Mouse (Mus musculus) ES-E14 (cell line): ENCODE measurements around the gene Bmx. TPM values are rescaled to one million over a fixed set of nuclear protein-coding genes. Genes with fewer than 3 reads are reported as not detected.

Experiments
- DNase-seq: peaks from one replicate; pipeline ENCODE4 v3.0.0-alpha.2; 2013; ENCODE audit warnings: low read depth, low spot score
- H3K27ac ChIP-seq: 2 replicates; pipeline ENCODE4 v1.5.1; 2012; ENCODE audit warnings: low read depth, mild to moderate bottlenecking, low read length, moderate library complexity, mixed read lengths; ENCODE audit not compliant: poor library complexity, insufficient read depth, severe bottlenecking
- H3K36me3 ChIP-seq: 2 replicates; pipeline ENCODE4 v1.6.1; 2012; ENCODE audit warnings: mild to moderate bottlenecking, low read length, moderate library complexity, mixed read lengths; ENCODE audit not compliant: control insufficient read depth, poor library complexity, insufficient read depth, severe bottlenecking
- H3K4me1 ChIP-seq, 2 experiments: fragments of 150-350 bp in 1 of 2; sonication (generic) in 1 of 2; 2 replicates each; pipeline ENCODE4 v1.6.1; 2012; ENCODE audit warnings: low read length in 2 of 2, mild to moderate bottlenecking in 1 of 2, mixed read lengths in 1 of 2; ENCODE audit not compliant: control insufficient read depth in 2 of 2, insufficient read depth in 2 of 2, poor library complexity in 1 of 2
- H3K4me3 ChIP-seq, 2 experiments: fragments of 150-350 bp in 1 of 2; sonication (generic) in 1 of 2; 2 replicates each; pipeline ENCODE4 v1.5.1; 2012; ENCODE audit warnings: low read length in 2 of 2, low read depth in 1 of 2, mild to moderate bottlenecking in 1 of 2, mixed read lengths in 1 of 2; ENCODE audit not compliant: insufficient read depth in 1 of 2, poor library complexity in 1 of 2, severe bottlenecking in 1 of 2
- H3K9ac ChIP-seq: 2 replicates; pipeline ENCODE4 v1.6.1; 2012; ENCODE audit warnings: low read depth, mild to moderate bottlenecking, low read length, mixed read lengths; ENCODE audit not compliant: poor library complexity, insufficient read depth, severe bottlenecking
- H3K9me3 ChIP-seq: fragments of 150-350 bp; sonication (generic); 2 replicates; pipeline ENCODE4 v1.6.1; 2012; ENCODE audit warnings: low read depth, mild to moderate bottlenecking, low read length; ENCODE audit not compliant: control insufficient read depth, insufficient read depth
- CHD2 ChIP-seq: IDR thresholded peaks from 2 replicates; pipeline ENCODE4 v1.6.1; 2014; ENCODE audit warnings: mild to moderate bottlenecking, low read depth, low read length, inconsistent platforms
- HCFC1 ChIP-seq: IDR thresholded peaks from 2 replicates; pipeline ENCODE4 v1.6.1; 2012; ENCODE audit warnings: low read length, inconsistent platforms, borderline replicate concordance; ENCODE audit not compliant: insufficient read depth
- MAFK ChIP-seq: IDR thresholded peaks from 2 replicates; pipeline ENCODE4 v1.6.1; 2014; ENCODE audit warnings: mild to moderate bottlenecking, low read depth, low read length, inconsistent platforms; ENCODE audit not compliant: insufficient read depth
- ZC3H11A ChIP-seq: IDR thresholded peaks from 2 replicates; pipeline ENCODE4 v1.6.1; 2012; ENCODE audit warnings: low read depth, mild to moderate bottlenecking, inconsistent platforms, low read length, borderline replicate concordance
- ZNF384 ChIP-seq: IDR thresholded peaks from 2 replicates; pipeline ENCODE4 v1.6.1; 2012; ENCODE audit warnings: low read depth, low read length, inconsistent platforms
- in situ Hi-C, 2 experiments: fragments of 600-800 bp; cut with MboI; formaldehyde crosslinking; loops; one replicate each; pipeline ENCODE4 v1.15.1; 2025; ENCODE audit warnings: low sequenced_read_pairs in 2 of 2, inconsistent platforms in 1 of 2; ENCODE audit not compliant: unreplicated experiment in 2 of 2
- total RNA-seq: library from RNA; depleted of rRNA; stranded (reverse); fragments of 300-350 nt; gene quantifications from 2 replicates; pipeline ENCODE4 v1.2.3, GENCODE M21; 2012; rRNA removed

Bmx gene
- not detected in 2 replicates for total RNA-seq

DNA sequence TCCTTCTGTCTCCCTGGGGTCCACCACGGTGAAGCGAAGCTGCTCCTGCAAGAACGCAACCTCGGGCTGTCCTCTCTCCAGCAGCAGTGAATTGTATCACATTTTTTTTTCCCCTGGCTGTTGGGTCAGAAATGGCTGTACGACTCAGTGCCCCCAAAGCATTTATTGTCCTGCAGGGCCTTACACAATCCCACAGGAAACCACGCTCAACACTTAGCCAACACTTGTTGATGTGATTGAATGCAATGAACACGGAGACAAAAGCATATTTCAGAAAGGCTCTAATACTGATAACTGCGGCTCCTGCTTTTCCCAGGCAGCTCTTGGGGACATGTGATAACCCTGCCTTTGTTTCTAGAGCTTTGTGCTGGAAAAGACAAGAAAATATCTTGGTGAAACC is at the start of gene Bmx:
TSS of gene Bmx (minus strand) at position 137 of the 400 bp plus-strand sequence.
- Histone ChIP-seq H3K4me1 (peaks cover 0 to 3% of the 10 kb centered on the region in 2 experiments; a peak in 1 of 4 replicates), H3K4me3 (no peak within 1 kb of the TSS), H3K9me3 (no peaks in the 10 kb centered on the region), H3K9ac (no peak within 1 kb of the TSS), H3K36me3 (no peaks in the 10 kb centered on the region), H3K27ac (no peak within 1 kb of the TSS)
- DNase-seq: no peak
- no peak for TF ChIP-seq ZNF384
- TF ChIP-seq HCFC1: no peak
- no peak for TF ChIP-seq MAFK
- TF ChIP-seq CHD2: no peak
- TF ChIP-seq ZC3H11A: no peak
- in situ Hi-C loops: no loop called here

DNA sequence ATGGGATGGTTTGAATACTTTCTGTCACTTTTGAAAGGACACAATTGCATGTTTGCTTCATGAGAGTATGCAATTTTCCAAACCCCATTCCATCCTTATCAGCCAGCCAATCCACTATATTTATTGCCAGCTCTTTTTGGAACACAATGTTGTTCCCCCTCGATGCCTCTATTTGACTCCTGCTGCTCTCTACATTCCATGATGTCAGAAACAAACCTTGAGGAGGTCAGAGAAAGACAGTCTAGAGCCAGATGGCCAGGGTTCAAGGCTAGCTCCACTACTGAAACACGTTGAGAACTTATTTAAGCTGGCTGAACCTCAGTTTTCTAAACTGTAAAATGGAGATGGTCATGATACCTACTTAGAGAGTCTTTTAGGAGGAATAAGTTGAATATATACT is 48.3 kb upstream of the Bmx start:
- no peak for DNase-seq
- TF ChIP-seq CHD2 (no peak), ZNF384 (no peak), ZC3H11A (no peak), MAFK (no peak)
- Histone ChIP-seq H3K4me1 (no peaks in the 10 kb centered on the region), H3K9ac (no peak overlapping the region), H3K4me3 (no peak overlapping the region), H3K36me3 (no peaks in the 10 kb centered on the region), H3K9me3 (no peaks in the 10 kb centered on the region), H3K27ac (no peak overlapping the region)
- in situ Hi-C loops: no loop called here

DNA sequence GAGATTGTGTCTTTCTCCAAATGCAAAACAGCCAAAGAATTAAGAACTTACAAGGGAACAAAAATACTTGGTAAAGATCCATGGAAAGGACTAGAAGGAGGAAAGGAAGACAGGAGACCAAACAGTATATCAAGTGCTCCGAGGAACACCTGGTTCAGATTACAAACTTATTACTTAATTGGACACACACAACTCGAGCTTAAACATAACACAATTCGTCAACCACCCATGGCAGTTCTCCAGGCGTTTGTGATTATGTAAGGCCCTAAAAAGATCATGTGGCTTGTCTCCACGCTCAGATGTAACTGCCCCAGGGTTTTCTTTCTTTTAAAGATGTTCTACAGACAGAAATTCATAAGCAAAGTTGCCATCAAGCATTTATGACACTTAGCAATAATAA is 33.2 kb upstream of the Bmx start:
- Histone ChIP-seq H3K36me3 (no peaks in the 10 kb centered on the region), H3K9me3 (no peaks in the 10 kb centered on the region), H3K27ac (no peak overlapping the region), H3K4me3 (no peak overlapping the region), H3K9ac (no peak overlapping the region), H3K4me1 (no peaks in the 10 kb centered on the region)
- DNase-seq: no peak
- in situ Hi-C loops: no loop called here
- TF ChIP-seq CHD2 (no peak), ZC3H11A (no peak), MAFK (no peak), HCFC1 (no peak)

DNA sequence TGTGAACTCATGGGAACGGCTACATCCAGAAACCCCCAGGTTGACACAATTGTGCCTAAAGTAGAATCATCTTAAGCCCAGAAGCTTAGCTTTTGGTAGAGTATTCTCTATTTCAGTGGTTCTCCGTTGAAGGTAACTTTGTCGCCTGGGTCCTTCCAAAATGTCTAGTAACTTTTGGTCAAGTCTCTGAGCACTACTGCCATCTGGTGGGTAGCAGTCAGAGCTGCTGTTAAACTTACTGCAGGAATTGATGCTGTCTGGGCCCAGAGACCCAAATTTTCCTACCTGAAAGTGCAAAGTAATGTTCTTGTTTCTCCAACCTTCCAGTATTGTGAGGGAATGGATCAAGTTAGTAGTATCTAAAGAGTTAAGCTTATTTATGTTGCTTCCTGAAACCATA is 29.1 kb upstream of the Bmx start:
- no peaks in the 10 kb centered on the region for H3K36me3 ChIP-seq
- no peak overlapping the region for H3K27ac ChIP-seq
- no peak for TF ChIP-seq CHD2
- TF ChIP-seq MAFK: no peak
- no peak for TF ChIP-seq ZNF384
- no peak for TF ChIP-seq ZC3H11A
- no peak for TF ChIP-seq HCFC1
- no peak overlapping the region for H3K9ac ChIP-seq
- in situ Hi-C loops: no loop called here
- no peaks in the 10 kb centered on the region for H3K9me3 ChIP-seq
- no peaks in the 10 kb centered on the region for H3K4me1 ChIP-seq
- H3K4me3 ChIP-seq: no peak overlapping the region
- no peak for DNase-seq

DNA sequence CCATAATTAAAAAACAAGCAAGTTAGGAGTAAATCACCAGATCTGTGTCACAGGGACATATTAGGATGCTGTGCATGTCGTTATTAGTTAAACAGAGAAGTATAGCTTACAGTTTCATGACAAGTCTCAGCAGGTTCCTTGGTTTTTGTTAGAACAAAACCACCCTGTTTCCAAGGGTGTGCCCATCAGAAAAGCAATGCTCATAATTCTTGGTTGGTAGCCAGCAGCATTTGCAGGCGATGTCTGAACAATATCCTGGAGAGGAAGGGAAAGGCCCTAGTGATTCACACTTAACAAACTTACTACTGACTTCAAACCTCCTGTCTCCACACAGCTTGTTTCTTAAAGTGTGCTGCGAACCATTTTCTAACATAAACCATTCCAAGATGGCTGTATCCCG is 25.8 kb upstream of the Bmx start:
- DNase-seq: no peak
- TF ChIP-seq CHD2 (no peak), MAFK (no peak), HCFC1 (no peak), ZNF384 (no peak), ZC3H11A (no peak)
- in situ Hi-C loops: no loop called here
- H3K27ac ChIP-seq: no peak overlapping the region
- no peaks in the 10 kb centered on the region; the same call in 1 of the 2 replicates for H3K36me3 ChIP-seq
- no peak overlapping the region for H3K4me3 ChIP-seq
- H3K9ac ChIP-seq: no peak overlapping the region
- no peaks in the 10 kb centered on the region for H3K9me3 ChIP-seq
- H3K4me1 ChIP-seq: no peaks in the 10 kb centered on the region
